Mouse (Mus musculus) midbrain, postnatal 0 days (tissue): ENCODE results near the gene Trim16. TPM values are rescaled to one million over a fixed set of nuclear protein-coding genes. Genes with fewer than 3 reads are reported as not detected.

Experiments used
- ATAC-seq: fragments of 200-750 bp; cut with Nextera tagmentation; 2 replicates; pipeline ENCODE4 v1.8.0; 2017; ENCODE audit warnings: moderate number of reproducible peaks, mild to moderate bottlenecking, moderate TSS enrichment, moderate library complexity; ENCODE audit not compliant: low FRiP score
- DNase-seq: peaks from one replicate; pipeline ENCODE4 v3.0.0-alpha.2; 2015; ENCODE audit warnings: low spot score
- H3K27ac ChIP-seq: fragments of 300-500 bp; sonication (generic); 2 replicates; pipeline ENCODE4 v1.5.1; 2014; ENCODE audit warnings: low read depth, mild to moderate bottlenecking, low read length, mixed read lengths
- H3K27me3 ChIP-seq: fragments of 300-500 bp; sonication (generic); 2 replicates; pipeline ENCODE4 v1.6.1; 2014; ENCODE audit warnings: low read length, control low read depth, mixed read lengths; ENCODE audit not compliant: insufficient read depth
- H3K36me3 ChIP-seq: fragments of 300-500 bp; sonication (generic); 2 replicates; pipeline ENCODE4 v1.6.1; 2014; ENCODE audit warnings: low read length, control low read depth, mixed read lengths; ENCODE audit not compliant: insufficient read depth
- H3K4me1 ChIP-seq: fragments of 300-500 bp; sonication (generic); 2 replicates; pipeline ENCODE4 v1.6.1; 2014; ENCODE audit warnings: mild to moderate bottlenecking, control low read depth, antibody characterized with exemption, low read length, mixed read lengths; ENCODE audit not compliant: insufficient read depth
- H3K4me2 ChIP-seq: fragments of 300-500 bp; sonication (generic); 2 replicates; pipeline ENCODE4 v1.6.1; 2014; ENCODE audit warnings: low read depth, mild to moderate bottlenecking, low read length, mixed read lengths; ENCODE audit not compliant: poor library complexity, severe bottlenecking
- H3K4me3 ChIP-seq: fragments of 300-500 bp; sonication (generic); 2 replicates; pipeline ENCODE4 v1.5.1; 2014; ENCODE audit warnings: low read depth, mild to moderate bottlenecking, low read length, moderate library complexity
- H3K9ac ChIP-seq: fragments of 300-500 bp; sonication (generic); replicated peaks from 2 replicates; pipeline ENCODE4 v1.6.1; 2014; ENCODE audit warnings: mild to moderate bottlenecking, low read length, moderate library complexity, mixed read lengths; ENCODE audit not compliant: poor library complexity, severe bottlenecking
- H3K9me3 ChIP-seq: fragments of 300-500 bp; sonication (generic); 2 replicates; pipeline ENCODE4 v1.6.1; 2016; ENCODE audit warnings: low read length, control low read depth
- CTCF ChIP-seq: IDR thresholded peaks from 2 replicates; pipeline ENCODE4 v1.5.1; 2016; ENCODE audit warnings: antibody characterized with exemption, mild to moderate bottlenecking
- WGBS: fragments of 180-500 bp; shearing (Covaris S2); extraction: QIAGEN DNeasy Blood & Tissue Kit; methylation state at CpG from one replicate; pipeline ENCODE4 v1.1.7; 2014; 5-methylcytosine and 5-hydroxymethylcytosine counted together
- polyA plus RNA-seq: library from polyadenylated mRNA; unstranded; fragments of >200 nt; fragmentation: Nextera tagmentation; extraction: Ambion mirVana; gene quantifications from 2 replicates; pipeline ENCODE4 v1.2.1, GENCODE M21; 2015
- total RNA-seq: library from RNA; depleted of rRNA; stranded (reverse); fragments of >200 nt; gene quantifications from 2 replicates; pipeline ENCODE4 v1.2.3, GENCODE M21; 2014

Gene Trim16
- total and polyA plus RNA-seq, 2 experiments from 2014 or later = 5.8 to 7.1 TPM

DNA sequence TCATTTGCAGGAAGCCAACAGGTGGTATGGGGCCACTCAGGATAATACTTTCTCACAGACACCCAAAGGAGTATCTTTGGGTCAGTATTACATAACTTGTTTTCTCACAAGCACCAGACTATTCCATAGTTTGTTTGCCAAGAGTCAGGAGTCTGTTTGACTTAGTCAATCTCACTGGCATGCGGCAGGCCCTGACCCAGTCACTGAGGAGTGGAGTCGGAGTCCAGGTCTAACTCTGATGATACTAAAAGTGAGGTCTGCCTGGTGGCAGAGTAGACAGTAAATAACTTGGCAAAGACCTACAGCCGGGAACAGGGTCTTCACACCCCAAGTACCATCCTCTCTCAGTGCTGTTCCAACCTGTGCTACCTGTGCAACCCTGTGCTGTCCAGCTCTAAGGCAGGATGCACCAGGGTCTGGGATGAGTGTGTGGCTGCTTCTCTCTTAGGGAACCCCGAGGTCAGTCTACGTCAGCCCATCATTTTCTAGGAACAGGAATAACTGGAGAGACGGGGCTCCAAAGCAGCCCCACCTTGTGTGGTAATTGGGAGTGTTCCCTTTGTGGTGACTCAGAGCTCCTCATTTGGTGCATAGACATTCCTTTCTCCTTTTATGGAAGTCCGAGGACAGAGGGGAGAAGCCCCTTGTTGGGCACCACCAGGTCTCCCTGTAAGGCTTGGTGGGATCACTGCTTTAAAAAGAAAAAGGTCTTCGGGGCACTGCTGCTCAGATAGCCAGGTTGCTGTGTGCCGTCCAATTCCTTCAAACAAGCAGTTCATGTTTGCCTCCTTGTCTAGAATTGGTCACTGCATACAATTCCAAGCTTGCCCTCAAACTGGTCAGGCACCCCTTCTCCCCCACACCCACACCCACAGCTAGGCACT lies 5.4 kb downstream of the Trim16 start:
- Histone ChIP-seq H3K4me1 (peaks cover 3% of the 10 kb centered on the region; the same call in 1 of the 2 replicates), H3K9me3 (no peaks in the 10 kb centered on the region), H3K36me3 (no peaks in the 10 kb centered on the region), H3K4me2 (no peak overlapping the region), H3K9ac (no peak overlapping the region), H3K27ac (no peak overlapping the region), H3K4me3 (no peak overlapping the region), H3K27me3 (no peaks in the 10 kb centered on the region)
- DNase-seq = no peak
- TF ChIP-seq CTCF = no peak
- WGBS = 86% methylated on average over 9 of the region's 9 CpGs
- no peak for ATAC-seq

DNA sequence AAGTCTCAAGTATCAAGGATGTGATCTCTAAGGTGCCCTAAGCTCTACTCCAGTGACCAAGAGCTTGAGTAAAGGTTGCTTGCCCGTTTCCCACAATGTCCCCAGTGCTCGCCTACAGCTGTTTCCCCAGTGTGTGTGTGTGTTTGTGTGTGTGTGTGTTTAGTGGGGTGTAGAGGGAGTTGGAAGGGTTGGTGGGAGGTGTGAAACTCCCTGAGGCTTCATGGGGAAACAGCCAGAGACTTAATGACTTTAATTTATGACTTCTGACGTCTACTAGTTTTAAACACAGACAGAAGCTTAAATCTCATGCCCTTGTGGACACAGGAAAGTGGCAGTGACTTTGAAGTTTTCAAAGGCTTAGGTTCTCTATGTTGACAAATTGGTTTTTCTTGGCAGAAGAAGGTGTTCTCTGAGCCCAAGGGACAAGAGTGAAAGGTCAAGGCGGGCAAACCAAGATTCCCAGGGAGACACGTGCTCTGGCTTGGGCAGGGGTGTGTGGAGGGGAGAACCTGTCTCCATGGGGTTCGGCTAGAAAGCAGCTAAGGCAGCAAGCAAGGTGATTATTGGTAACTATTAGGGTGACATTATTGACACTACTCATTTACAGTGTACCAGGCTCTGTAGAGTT lies 6.2 kb downstream of the Trim16 start:
- no peak overlapping the region for H3K4me2 ChIP-seq
- WGBS = 77% methylated on average over 6 of the region's 6 CpGs
- H3K4me1 ChIP-seq = no peaks in the 10 kb centered on the region
- no peaks in the 10 kb centered on the region for H3K27me3 ChIP-seq
- TF ChIP-seq CTCF = no peak
- no peak overlapping the region for H3K27ac ChIP-seq
- H3K9me3 ChIP-seq = no peaks in the 10 kb centered on the region
- no peak overlapping the region for H3K9ac ChIP-seq
- H3K4me3 ChIP-seq = no peak overlapping the region
- H3K36me3 ChIP-seq = no peaks in the 10 kb centered on the region
- DNase-seq (no peak), ATAC-seq (no peak)

DNA sequence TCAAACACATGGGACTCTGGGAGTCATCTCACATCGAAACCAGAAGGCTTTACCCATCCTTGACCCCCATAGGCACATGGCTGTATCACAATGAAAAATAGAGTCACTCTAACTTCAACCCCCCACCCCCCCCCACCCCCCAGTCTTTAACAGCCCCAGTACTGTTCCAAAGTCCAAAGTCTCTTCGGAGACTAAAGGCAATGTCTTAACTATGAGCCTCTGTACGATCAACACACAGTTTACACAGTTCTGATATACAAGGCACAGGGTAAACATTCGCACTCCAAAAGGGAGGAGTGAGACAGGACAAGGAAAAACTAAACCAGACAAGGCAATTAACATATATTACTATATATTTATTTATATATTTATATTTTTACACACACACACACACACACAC lies 7.1 kb downstream of the Trim16 start:
- no peak overlapping the region for H3K9ac ChIP-seq
- 90% methylated on average over 4 of the region's 4 CpGs for WGBS
- no peak overlapping the region for H3K4me2 ChIP-seq
- no peak overlapping the region for H3K27ac ChIP-seq
- H3K27me3 ChIP-seq = no peaks in the 10 kb centered on the region
- H3K36me3 ChIP-seq = no peaks in the 10 kb centered on the region
- H3K4me3 ChIP-seq = no peak overlapping the region
- no peak for TF ChIP-seq CTCF
- no peak for DNase-seq
- ATAC-seq = no peak
- no peaks in the 10 kb centered on the region for H3K9me3 ChIP-seq
- no peaks in the 10 kb centered on the region for H3K4me1 ChIP-seq

DNA sequence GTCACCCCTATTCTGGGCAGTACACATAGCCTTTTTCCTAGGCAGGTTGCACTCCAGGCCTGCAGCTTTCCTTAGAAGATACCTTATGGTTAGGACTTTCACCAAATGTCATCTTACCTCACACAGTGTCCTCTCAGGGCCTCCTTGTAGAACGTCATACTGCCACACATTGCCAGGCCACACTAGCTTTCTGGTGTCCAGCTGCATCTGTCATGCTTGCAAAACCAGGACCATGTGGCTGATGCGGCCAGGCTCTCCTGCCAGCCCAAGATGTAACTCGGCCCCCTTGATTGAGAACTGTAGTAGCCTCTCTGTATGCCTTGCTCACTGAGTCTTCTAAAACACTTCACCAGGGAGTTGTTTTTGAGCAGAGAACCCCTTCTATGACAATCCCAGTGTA lies 7.9 kb downstream of the Trim16 start:
- no peak for ATAC-seq
- TF ChIP-seq CTCF = no peak
- no peaks in the 10 kb centered on the region for H3K4me1 ChIP-seq
- H3K9me3 ChIP-seq = no peaks in the 10 kb centered on the region
- H3K9ac ChIP-seq = no peak overlapping the region
- 91% methylated on average over 3 of the region's 3 CpGs for WGBS
- H3K36me3 ChIP-seq = no peaks in the 10 kb centered on the region
- H3K4me3 ChIP-seq = no peak overlapping the region
- H3K4me2 ChIP-seq = no peak overlapping the region
- H3K27me3 ChIP-seq = no peaks in the 10 kb centered on the region
- H3K27ac ChIP-seq = no peak overlapping the region
- no peak for DNase-seq

DNA sequence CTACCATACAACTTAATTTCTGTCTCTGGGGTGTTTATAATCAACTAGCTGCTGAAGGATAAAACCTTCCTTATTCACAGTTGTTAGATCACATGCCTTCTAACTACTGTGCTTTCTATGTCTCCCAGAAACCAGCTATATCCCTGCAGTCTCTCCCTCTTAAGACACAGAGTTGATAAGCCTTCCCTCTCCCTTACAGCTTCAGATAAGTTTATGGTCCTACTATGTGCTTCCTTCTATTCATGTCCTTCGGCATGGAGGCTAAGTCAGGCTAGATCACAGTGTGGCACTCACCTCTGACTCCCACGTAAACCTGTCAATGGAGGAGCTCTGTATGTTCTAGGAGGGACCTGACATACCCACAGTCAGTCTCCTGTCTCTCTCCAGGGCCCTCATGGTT lies 10.4 kb downstream of the Trim16 start:
- no peak for DNase-seq
- 80% methylated on average over 2 of the region's 2 CpGs for WGBS
- Histone ChIP-seq H3K27ac (no peak overlapping the region), H3K4me3 (no peak overlapping the region), H3K9me3 (no peaks in the 10 kb centered on the region), H3K4me1 (no peaks in the 10 kb centered on the region), H3K4me2 (no peak overlapping the region), H3K36me3 (no peaks in the 10 kb centered on the region), H3K9ac (no peak overlapping the region), H3K27me3 (no peaks in the 10 kb centered on the region)
- no peak for ATAC-seq
- no peak for TF ChIP-seq CTCF

DNA sequence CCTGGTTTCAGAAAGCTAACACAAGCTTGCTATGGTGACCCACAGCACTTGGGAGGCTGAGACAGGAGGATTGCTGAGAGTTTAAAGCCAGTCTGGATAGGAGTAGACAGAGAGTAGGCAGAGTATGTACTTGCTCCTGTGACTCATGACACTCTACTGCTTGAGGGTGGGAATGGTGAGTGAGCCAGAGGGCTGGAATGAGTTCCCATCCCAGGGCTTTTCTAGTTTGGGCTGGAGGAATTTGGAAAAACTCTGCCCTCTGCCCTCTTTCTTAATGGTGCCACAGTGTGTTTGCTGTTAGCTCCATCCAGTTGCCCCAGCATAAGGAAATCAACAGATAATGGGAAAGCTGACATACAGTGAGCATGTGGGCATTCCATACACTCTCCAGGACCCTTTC lies 11.9 kb downstream of the Trim16 start:
- no peak overlapping the region for H3K27ac ChIP-seq
- no peaks in the 10 kb centered on the region for H3K4me1 ChIP-seq
- TF ChIP-seq CTCF = no peak
- H3K36me3 ChIP-seq = no peaks in the 10 kb centered on the region
- H3K9me3 ChIP-seq = no peaks in the 10 kb centered on the region
- no peak overlapping the region for H3K4me2 ChIP-seq
- H3K27me3 ChIP-seq = no peaks in the 10 kb centered on the region
- H3K9ac ChIP-seq = no peak overlapping the region
- DNase-seq (no peak), ATAC-seq (no peak)
- no peak overlapping the region for H3K4me3 ChIP-seq
